Mouse (Mus musculus): ENCODE data around the gene Tmem210. TPM values are rescaled to one million over a fixed set of nuclear protein-coding genes. Genes with fewer than 3 reads are reported as not detected.

The Tmem210 gene
- polyA plus RNA-seq (2015; fragmentation: Illumina TruSeq; extraction: RNeasy Lipid Tissue Mini Kit (QIAGEN cat#74804); ENCODE audit: insufficient read depth, low replicate concordance): not detected

GRCm38 (mm10) chr2:25287927-25288649 lies at the start of gene Tmem210:
Gene Tmem210 (plus strand): TSS chr2:25288145.

GRCm38 (mm10) chr2:25242101-25242506 lies 45.8 kb upstream of the Tmem210 start, which contains the start of the genes Rnf208 and Cysrt1:
Gene Rnf208 (plus strand): TSS chr2:25242255.
Gene Cysrt1 (minus strand): TSS chr2:25242452.

GRCm38 (mm10) chr2:25246183-25247072 lies 41.5 kb upstream of the Tmem210 start, which contains the start of gene AL732309.1:
Gene AL732309.1 (minus strand): TSS chr2:25246863.

GRCm38 (mm10) chr2:25255284-25255779 lies 32.6 kb upstream of the Tmem210 start, which contains the start of gene Tmem203:
Gene Tmem203 (plus strand): TSS chr2:25255439.

GRCm38 (mm10) chr2:25262291-25262767 lies 25.6 kb upstream of the Tmem210 start, which contains the start of gene Tprn:
Gene Tprn (plus strand): TSS chr2:25262618.

GRCm38 (mm10) chr2:25271827-25272511 lies 16.0 kb upstream of the Tmem210 start, which contains the start of the genes Ssna1 and Anapc2:
Gene Ssna1 (minus strand): TSS chr2:25272438.
Gene Anapc2 (plus strand): TSS chr2:25272478.

GRCm38 (mm10) chr2:25289651-25290050 lies 1.7 kb downstream of the Tmem210 start, which contains the start of gene Lrrc26:
Gene Lrrc26 (plus strand): TSS chr2:25289915.

GRCm38 (mm10) chr2:25318971-25319773 lies 31.2 kb downstream of the Tmem210 start, which contains the start of gene Grin1:
Gene Grin1 (minus strand): TSS chr2:25319187.

GRCm38 (mm10) chr2:25332286-25333160 lies 44.6 kb downstream of the Tmem210 start, which contains the start of gene Man1b1:
Gene Man1b1 (plus strand): TSS chr2:25332338.

Other genes with a start within 250 kb of the Tmem210 start
- 15.8 TPM for gene Nsmf, start 233.8 kb upstream of the Tmem210 start, polyA plus RNA-seq (2015; fragmentation: Illumina TruSeq; extraction: RNeasy Lipid Tissue Mini Kit (QIAGEN cat#74804); ENCODE audit: insufficient read depth, low replicate concordance)
- not detected for gene Entpd8, start 207.8 kb upstream of the Tmem210 start, polyA plus RNA-seq (2015; fragmentation: Illumina TruSeq; extraction: RNeasy Lipid Tissue Mini Kit (QIAGEN cat#74804); ENCODE audit: insufficient read depth, low replicate concordance)
- not detected for gene Noxa1, start 193.0 kb upstream of the Tmem210 start, polyA plus RNA-seq (2015; fragmentation: Illumina TruSeq; extraction: RNeasy Lipid Tissue Mini Kit (QIAGEN cat#74804); ENCODE audit: insufficient read depth, low replicate concordance)
- gene Nrarp, start 107.4 kb upstream of the Tmem210 start, polyA plus RNA-seq (2015; fragmentation: Illumina TruSeq; extraction: RNeasy Lipid Tissue Mini Kit (QIAGEN cat#74804); ENCODE audit: insufficient read depth, low replicate concordance): 4.6 TPM
- 31.7 TPM for gene Tor4a, start 91.3 kb upstream of the Tmem210 start, polyA plus RNA-seq (2015; fragmentation: Illumina TruSeq; extraction: RNeasy Lipid Tissue Mini Kit (QIAGEN cat#74804); ENCODE audit: insufficient read depth, low replicate concordance)
- 52.5 TPM for gene Nelfb, start 76.7 kb upstream of the Tmem210 start, polyA plus RNA-seq (2015; fragmentation: Illumina TruSeq; extraction: RNeasy Lipid Tissue Mini Kit (QIAGEN cat#74804); ENCODE audit: insufficient read depth, low replicate concordance)
- not detected for gene Stpg3, start 73.5 kb upstream of the Tmem210 start, polyA plus RNA-seq (2015; fragmentation: Illumina TruSeq; extraction: RNeasy Lipid Tissue Mini Kit (QIAGEN cat#74804); ENCODE audit: insufficient read depth, low replicate concordance)
- gene Fam166a, start 69.4 kb upstream of the Tmem210 start, polyA plus RNA-seq (2015; fragmentation: Illumina TruSeq; extraction: RNeasy Lipid Tissue Mini Kit (QIAGEN cat#74804); ENCODE audit: insufficient read depth, low replicate concordance): not detected
- 108 TPM for gene Tubb4b, start 63.4 kb upstream of the Tmem210 start, polyA plus RNA-seq (2015; fragmentation: Illumina TruSeq; extraction: RNeasy Lipid Tissue Mini Kit (QIAGEN cat#74804); ENCODE audit: insufficient read depth, low replicate concordance)
- not detected for gene Slc34a3, start 53.8 kb upstream of the Tmem210 start, polyA plus RNA-seq (2015; fragmentation: Illumina TruSeq; extraction: RNeasy Lipid Tissue Mini Kit (QIAGEN cat#74804); ENCODE audit: insufficient read depth, low replicate concordance)
- not detected for gene Rnf224, start 51.4 kb upstream of the Tmem210 start, polyA plus RNA-seq (2015; fragmentation: Illumina TruSeq; extraction: RNeasy Lipid Tissue Mini Kit (QIAGEN cat#74804); ENCODE audit: insufficient read depth, low replicate concordance)
- gene Rnf208, start 45.9 kb upstream of the Tmem210 start, polyA plus RNA-seq (2015; fragmentation: Illumina TruSeq; extraction: RNeasy Lipid Tissue Mini Kit (QIAGEN cat#74804); ENCODE audit: insufficient read depth, low replicate concordance): 0.18 TPM
- gene Cysrt1, start 45.7 kb upstream of the Tmem210 start, polyA plus RNA-seq (2015; fragmentation: Illumina TruSeq; extraction: RNeasy Lipid Tissue Mini Kit (QIAGEN cat#74804); ENCODE audit: insufficient read depth, low replicate concordance): not detected
- gene AL732309.1, start 41.3 kb upstream of the Tmem210 start, polyA plus RNA-seq (2015; fragmentation: Illumina TruSeq; extraction: RNeasy Lipid Tissue Mini Kit (QIAGEN cat#74804); ENCODE audit: insufficient read depth, low replicate concordance): 8.7 TPM
- 3.6 TPM for gene Tmem203, start 32.7 kb upstream of the Tmem210 start, polyA plus RNA-seq (2015; fragmentation: Illumina TruSeq; extraction: RNeasy Lipid Tissue Mini Kit (QIAGEN cat#74804); ENCODE audit: insufficient read depth, low replicate concordance)
- gene Tprn, start 25.5 kb upstream of the Tmem210 start, polyA plus RNA-seq (2015; fragmentation: Illumina TruSeq; extraction: RNeasy Lipid Tissue Mini Kit (QIAGEN cat#74804); ENCODE audit: insufficient read depth, low replicate concordance): 5.7 TPM
- 30.6 TPM for gene Ssna1, start 15.7 kb upstream of the Tmem210 start, polyA plus RNA-seq (2015; fragmentation: Illumina TruSeq; extraction: RNeasy Lipid Tissue Mini Kit (QIAGEN cat#74804); ENCODE audit: insufficient read depth, low replicate concordance)
- gene Anapc2, start 15.7 kb upstream of the Tmem210 start, polyA plus RNA-seq (2015; fragmentation: Illumina TruSeq; extraction: RNeasy Lipid Tissue Mini Kit (QIAGEN cat#74804); ENCODE audit: insufficient read depth, low replicate concordance): 58.0 TPM
- not detected for gene Lrrc26, start 1.8 kb downstream of the Tmem210 start, polyA plus RNA-seq (2015; fragmentation: Illumina TruSeq; extraction: RNeasy Lipid Tissue Mini Kit (QIAGEN cat#74804); ENCODE audit: insufficient read depth, low replicate concordance)
- gene Grin1, start 31.0 kb downstream of the Tmem210 start, polyA plus RNA-seq (2015; fragmentation: Illumina TruSeq; extraction: RNeasy Lipid Tissue Mini Kit (QIAGEN cat#74804); ENCODE audit: insufficient read depth, low replicate concordance): not detected
- gene Man1b1, start 44.2 kb downstream of the Tmem210 start, polyA plus RNA-seq (2015; fragmentation: Illumina TruSeq; extraction: RNeasy Lipid Tissue Mini Kit (QIAGEN cat#74804); ENCODE audit: insufficient read depth, low replicate concordance): 62.7 TPM
- gene Dpp7, start 68.2 kb downstream of the Tmem210 start, polyA plus RNA-seq (2015; fragmentation: Illumina TruSeq; extraction: RNeasy Lipid Tissue Mini Kit (QIAGEN cat#74804); ENCODE audit: insufficient read depth, low replicate concordance): 30.6 TPM
- gene Uap1l1, start 77.5 kb downstream of the Tmem210 start, polyA plus RNA-seq (2015; fragmentation: Illumina TruSeq; extraction: RNeasy Lipid Tissue Mini Kit (QIAGEN cat#74804); ENCODE audit: insufficient read depth, low replicate concordance): 14.4 TPM
- gene Sapcd2, start 84.2 kb downstream of the Tmem210 start, polyA plus RNA-seq (2015; fragmentation: Illumina TruSeq; extraction: RNeasy Lipid Tissue Mini Kit (QIAGEN cat#74804); ENCODE audit: insufficient read depth, low replicate concordance): 0.75 TPM
- gene Entpd2, start 107.7 kb downstream of the Tmem210 start, polyA plus RNA-seq (2015; fragmentation: Illumina TruSeq; extraction: RNeasy Lipid Tissue Mini Kit (QIAGEN cat#74804); ENCODE audit: insufficient read depth, low replicate concordance): 1.2 TPM
- gene Npdc1, start 111.2 kb downstream of the Tmem210 start, polyA plus RNA-seq (2015; fragmentation: Illumina TruSeq; extraction: RNeasy Lipid Tissue Mini Kit (QIAGEN cat#74804); ENCODE audit: insufficient read depth, low replicate concordance): 12.1 TPM
- gene Fut7, start 135.1 kb downstream of the Tmem210 start, polyA plus RNA-seq (2015; fragmentation: Illumina TruSeq; extraction: RNeasy Lipid Tissue Mini Kit (QIAGEN cat#74804); ENCODE audit: insufficient read depth, low replicate concordance): 1.4 TPM
- 17.7 TPM for gene Abca2, start 140.6 kb downstream of the Tmem210 start, polyA plus RNA-seq (2015; fragmentation: Illumina TruSeq; extraction: RNeasy Lipid Tissue Mini Kit (QIAGEN cat#74804); ENCODE audit: insufficient read depth, low replicate concordance)
- not detected for gene Clic3, start 168.7 kb downstream of the Tmem210 start, polyA plus RNA-seq (2015; fragmentation: Illumina TruSeq; extraction: RNeasy Lipid Tissue Mini Kit (QIAGEN cat#74804); ENCODE audit: insufficient read depth, low replicate concordance)
- gene Paxx, start 172.9 kb downstream of the Tmem210 start, polyA plus RNA-seq (2015; fragmentation: Illumina TruSeq; extraction: RNeasy Lipid Tissue Mini Kit (QIAGEN cat#74804); ENCODE audit: insufficient read depth, low replicate concordance): 33.9 TPM
- not detected for gene Ptgds, start 181.9 kb downstream of the Tmem210 start, polyA plus RNA-seq (2015; fragmentation: Illumina TruSeq; extraction: RNeasy Lipid Tissue Mini Kit (QIAGEN cat#74804); ENCODE audit: insufficient read depth, low replicate concordance)
- not detected for gene Lcn12, start 205.8 kb downstream of the Tmem210 start, polyA plus RNA-seq (2015; fragmentation: Illumina TruSeq; extraction: RNeasy Lipid Tissue Mini Kit (QIAGEN cat#74804); ENCODE audit: insufficient read depth, low replicate concordance)
- 33.4 TPM for gene Fbxw5, start 212.6 kb downstream of the Tmem210 start, polyA plus RNA-seq (2015; fragmentation: Illumina TruSeq; extraction: RNeasy Lipid Tissue Mini Kit (QIAGEN cat#74804); ENCODE audit: insufficient read depth, low replicate concordance)
- 0.72 TPM for gene C8g, start 213.6 kb downstream of the Tmem210 start, polyA plus RNA-seq (2015; fragmentation: Illumina TruSeq; extraction: RNeasy Lipid Tissue Mini Kit (QIAGEN cat#74804); ENCODE audit: insufficient read depth, low replicate concordance)